Mouse (Mus musculus) v-Abl transformed pro-B cells (cell line): Measurements from ENCODE around the gene 6030408B16Rik.

Source experiments
- in situ Hi-C, 2 experiments: fragments of 400-800 bp; cut with MboI; formaldehyde crosslinking; loops; one replicate each; pipeline ENCODE4 v1.15.1; 2025; ENCODE audit not compliant: unreplicated experiment in 2 of 2

Gene 6030408B16Rik

DNA sequence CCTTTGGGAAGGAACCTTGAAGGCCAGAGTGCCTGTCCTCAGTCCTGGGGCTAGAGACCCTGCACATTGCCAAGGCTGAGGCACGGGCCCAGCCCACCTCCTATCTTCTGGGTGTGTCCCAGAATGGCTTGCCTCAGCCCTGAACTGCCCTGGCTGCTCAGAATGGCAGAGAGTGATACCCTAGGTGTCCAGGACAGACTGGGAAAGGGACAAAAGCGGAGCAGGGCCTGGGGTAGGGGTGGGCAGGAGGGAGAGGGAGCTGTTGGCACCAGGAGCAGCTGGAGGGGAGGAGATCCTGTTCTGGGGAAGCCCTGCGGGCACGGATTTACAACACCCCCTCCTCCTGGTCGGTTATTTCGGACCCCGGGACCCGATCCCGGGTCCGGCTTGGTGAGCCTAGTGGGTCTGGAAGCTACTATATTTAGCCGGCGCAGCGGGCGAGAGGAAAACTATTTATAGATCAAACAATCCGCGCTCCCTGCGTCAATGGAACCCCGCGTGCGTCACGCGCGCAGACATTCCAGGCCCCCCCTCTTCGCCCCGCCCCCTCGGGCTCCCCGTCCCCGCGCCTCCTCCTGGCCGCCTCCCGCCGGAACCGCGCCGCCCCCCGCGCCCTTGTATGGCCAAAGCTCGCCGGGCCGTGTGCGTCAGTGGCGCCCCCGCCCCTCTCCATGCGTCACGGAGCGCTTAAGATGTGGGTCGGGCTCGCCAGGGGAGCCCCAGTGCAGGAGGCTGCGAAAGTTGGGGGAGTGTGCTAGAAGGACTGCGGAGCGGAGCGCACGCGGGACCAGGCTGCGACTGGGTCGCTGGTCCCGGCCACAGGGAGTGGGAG lies 26.7 kb upstream of the 6030408B16Rik start:
- in situ Hi-C loops, result no loop called here

DNA sequence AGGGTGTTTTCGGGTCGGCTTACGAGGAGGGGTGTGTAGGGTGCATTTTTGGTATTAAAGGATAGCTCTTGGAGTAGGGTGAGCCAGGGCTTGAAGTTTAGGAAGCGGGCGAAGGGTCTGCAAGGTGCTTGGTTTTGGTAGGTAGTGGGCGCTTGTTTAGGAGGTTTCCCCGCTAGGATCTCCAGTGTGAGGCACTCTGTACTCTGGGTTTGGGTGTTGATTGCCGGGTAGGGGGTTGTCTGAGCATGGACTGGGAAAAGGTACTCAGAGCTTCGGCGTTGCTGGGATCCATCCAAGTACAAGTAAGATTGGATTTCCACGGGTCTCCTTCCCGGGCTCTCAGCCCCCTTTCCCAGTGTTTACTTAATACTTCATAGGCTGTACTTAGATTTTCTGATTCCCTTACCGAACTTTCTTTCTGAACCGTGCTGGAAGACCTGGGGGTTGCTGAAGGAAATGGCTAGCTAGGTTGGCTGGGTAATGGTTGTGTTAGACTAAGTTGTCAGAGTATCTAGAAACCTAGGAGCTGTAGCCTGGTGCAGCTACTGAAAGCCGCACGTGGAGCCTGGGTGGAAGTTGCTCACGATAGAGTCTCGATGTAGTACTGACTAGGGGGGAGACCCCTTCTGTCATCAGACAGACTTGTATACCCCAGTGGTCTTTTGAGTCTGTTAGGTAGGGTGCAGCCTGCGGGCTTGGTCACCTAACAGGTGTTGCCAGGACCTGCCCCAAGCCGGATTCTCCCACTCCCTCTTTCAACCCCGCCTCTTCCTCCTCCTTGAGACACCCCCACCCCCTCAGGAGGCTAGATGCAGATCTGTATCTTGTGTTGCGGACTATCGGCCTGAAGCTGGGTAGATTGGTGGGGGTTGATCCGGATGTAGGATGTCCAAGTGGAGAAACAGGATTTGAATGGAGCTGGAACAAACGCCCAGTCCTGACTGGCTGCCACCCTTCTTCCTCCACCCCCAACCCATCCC lies 25.7 kb upstream of the 6030408B16Rik start:
- in situ Hi-C loops, result no loop called here

DNA sequence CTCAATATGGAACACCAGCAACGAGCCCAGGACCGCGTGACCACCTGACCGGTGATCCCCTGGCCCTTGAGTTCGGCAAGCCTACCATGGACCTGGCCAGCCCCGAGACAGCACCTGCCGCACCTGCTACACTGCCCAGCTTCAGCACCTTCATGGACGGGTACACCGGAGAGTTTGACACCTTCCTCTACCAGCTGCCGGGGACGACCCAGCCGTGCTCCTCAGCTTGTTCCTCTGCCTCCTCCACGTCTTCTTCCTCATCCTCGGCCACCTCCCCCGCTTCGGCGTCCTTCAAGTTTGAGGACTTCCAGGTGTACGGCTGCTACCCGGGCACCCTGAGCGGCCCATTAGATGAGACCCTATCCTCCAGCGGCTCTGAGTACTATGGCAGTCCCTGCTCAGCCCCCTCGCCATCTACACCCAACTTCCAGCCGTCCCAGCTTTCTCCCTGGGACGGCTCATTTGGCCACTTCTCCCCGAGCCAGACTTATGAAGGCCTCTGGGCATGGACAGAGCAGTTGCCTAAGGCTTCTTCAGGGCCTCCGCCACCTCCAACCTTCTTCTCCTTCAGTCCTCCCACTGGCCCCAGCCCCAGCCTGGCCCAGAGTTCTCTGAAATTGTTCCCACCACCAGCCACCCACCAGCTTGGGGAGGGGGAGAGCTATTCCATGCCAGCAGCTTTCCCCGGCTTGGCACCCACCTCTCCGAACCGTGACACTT lies 22.8 kb upstream of the 6030408B16Rik start:
- in situ Hi-C loops, result no loop called here

DNA sequence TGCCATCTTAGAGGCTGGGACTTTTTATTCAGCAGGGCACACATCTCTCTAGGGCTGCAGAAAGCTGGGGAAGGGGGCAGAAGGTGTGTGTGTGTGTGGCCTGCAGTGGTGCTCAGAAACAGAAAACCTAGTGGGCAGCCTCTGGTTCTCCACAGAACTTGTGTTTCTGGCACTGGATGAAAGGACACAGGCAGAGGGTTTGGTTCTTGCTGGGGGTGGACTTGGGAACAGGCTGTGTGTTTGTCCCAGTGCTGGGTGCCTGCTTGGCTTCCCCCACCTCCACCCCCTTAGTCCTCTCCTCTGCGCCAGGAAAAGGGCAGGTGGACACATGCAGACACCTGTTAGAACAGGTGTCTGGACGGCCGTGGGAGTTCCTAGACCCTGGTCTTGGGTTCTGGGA lies 21.9 kb upstream of the 6030408B16Rik start:
- in situ Hi-C loops, result no loop called here

DNA sequence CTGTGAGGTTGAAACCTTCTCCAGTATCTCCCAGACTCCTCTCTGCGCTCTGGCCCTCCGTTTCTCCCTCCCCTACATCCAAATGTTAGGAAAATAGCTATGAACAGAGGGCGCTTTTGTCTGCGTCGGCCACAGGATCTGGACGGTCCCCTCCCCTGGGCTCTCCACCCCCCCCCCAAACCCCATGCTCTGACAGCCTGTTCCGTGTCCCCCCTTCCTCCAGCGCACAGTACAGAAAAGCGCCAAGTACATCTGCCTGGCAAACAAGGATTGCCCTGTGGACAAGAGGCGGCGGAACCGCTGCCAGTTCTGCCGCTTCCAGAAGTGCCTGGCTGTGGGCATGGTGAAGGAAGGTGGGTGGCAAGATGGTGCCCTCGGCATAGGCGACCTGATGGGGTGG lies 21.5 kb upstream of the 6030408B16Rik start:
- in situ Hi-C loops, result no loop called here

DNA sequence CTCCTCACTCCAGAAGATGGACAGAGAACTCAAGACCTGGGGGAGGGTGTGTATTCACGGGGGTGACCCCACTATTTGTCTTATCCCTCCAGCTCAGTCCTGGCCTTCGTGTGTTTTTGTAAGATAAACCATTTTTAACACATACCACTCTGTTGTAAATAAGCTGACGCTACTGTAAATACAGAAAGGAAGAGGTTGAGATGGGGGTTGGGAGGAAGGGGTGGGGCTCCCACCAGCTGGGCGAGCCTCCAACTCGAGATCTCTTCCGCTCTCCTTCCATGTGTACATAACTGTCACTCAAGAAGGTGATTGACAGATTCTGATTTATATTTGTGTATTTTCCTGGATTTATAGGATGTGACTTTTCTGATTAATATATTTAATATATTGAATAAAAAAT lies 18.6 kb upstream of the 6030408B16Rik start:
- in situ Hi-C loops, result no loop called here

DNA sequence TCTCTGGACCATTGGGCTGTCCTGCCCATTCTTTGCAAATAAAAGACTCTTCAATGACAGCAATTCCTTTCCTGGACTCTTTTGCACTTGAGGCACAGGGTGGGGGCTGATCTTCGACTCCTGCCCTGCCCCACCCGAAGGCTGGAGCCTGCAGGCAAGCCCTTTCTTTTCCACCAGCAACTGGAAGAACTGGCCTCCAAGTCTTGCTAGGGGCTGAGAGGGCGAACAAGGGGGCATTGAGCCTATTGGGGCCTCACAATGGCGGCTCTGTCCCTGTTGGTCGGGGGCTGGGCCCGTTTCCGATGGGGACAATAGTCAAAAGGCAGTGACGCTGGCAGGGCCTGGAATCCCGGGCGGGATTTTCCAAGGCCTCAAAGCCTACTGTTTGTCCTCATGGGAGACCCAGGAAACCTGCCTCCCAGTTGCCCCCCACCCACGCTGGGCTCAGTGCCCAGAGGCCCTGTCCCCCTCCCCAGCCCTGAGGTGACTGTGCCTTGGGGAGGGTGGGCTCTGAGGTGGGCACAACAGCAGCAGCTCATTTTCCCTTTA lies 15.6 kb upstream of the 6030408B16Rik start:
- in situ Hi-C loops, result no loop called here

DNA sequence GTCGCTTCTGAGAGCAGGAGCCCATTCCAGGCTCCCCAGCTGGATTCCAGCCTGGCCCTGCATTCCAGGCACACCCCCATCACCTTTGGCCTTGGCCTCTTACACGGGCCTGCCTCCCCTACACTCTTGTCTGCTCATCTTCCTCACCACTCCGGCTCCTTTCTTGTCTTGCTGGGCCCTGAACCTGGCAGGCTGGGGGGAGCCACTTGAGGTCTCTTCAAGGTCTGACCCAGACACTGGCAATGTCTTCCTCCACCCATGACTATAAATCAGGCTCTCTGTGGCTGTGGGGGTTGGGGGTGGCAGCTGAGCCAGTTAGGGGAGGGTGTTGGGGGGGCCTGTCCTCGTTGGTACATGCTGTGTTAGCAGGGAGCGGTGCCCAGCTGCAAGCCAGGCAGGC lies 14.4 kb upstream of the 6030408B16Rik start:
- in situ Hi-C loops, result no loop called here

DNA sequence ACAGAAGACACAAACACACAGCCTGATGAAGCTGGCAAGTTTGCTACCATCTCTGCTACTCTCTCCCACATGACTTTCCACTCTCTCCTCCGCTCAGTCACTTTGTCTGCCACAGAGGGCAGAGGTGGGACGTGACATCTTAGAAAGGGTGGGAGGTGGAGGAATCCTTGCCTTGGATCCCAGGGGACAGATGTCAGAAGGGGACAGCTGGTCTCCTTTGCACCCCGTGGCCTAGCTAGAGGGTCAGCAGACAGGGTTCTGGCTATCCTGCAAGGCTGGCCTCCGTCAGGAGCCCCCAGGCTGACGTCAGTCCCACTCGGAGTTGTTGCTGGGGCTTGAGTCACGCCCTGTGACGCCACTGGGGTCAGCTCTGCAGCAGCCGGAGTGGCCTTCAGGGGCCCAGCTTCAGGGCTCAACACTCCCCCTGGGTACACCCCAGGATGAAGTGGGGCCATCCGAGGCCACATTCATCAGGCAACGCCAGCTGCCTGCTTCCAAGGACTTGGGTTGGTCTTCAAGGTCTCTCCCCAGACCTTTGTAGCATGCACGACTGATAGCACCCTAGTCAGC lies 13.5 kb upstream of the 6030408B16Rik start:
- in situ Hi-C loops, result no loop called here

DNA sequence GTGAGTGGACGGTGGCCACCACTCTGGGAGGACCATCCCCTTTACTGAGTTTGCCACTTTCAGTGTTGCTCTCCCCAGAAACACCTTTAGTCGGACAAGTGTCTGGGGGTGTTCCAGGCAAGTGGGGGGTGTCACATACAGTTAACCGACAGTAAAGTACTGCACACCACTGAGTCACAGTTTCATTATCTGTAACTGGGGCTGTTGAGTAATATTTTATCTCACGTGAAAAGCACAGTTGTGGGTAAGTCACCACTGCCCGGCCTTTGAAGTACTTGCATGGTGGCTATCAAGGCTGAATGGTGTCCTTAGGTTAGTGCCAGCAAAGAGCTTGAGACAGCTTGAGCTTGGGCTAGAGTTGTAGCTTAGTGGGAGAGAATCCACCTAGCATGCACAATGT lies 10.5 kb upstream of the 6030408B16Rik start:
- in situ Hi-C loops, result loop anchor here (5.0 kb wide), 2 partner anchors 35 to 40 kb away; no protein-coding TSS in a partner anchor

DNA sequence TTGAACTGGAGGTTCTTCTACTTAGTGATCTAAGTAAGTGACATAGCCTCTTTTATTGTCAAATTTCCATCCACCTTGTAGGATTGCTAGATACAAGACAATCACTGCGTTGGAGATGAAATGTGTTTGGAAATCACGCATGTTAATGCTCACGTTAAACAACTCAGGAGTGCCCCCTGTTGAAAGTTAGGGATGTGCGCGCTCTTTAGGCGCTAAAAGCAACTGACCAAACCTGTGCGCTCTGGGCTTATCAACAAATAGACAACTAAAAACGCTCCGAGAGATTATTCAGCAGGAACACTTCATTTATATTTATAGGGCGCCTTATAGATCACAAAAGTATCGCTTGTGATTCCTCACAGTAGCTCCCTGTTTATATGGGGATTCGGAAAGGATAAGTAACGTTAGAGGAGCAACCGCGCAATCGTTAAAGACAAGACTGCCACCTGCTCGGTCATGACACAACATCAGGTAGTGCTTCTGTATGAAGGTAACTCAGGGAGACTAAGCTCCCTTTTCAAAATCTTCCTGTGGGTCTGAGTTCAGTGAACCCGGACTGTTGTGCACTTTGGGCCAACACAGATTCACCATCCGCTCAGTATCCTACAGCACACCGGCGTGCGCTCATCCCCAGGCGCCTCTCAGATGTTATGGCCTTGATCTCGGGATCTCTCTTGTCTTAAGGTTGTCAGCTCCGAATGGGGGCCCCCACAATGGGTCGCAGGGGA lies 9.7 kb upstream of the 6030408B16Rik start:
- in situ Hi-C loops, result loop anchor here (5.0 kb wide), 2 partner anchors 34 to 41 kb away; no protein-coding TSS in a partner anchor

DNA sequence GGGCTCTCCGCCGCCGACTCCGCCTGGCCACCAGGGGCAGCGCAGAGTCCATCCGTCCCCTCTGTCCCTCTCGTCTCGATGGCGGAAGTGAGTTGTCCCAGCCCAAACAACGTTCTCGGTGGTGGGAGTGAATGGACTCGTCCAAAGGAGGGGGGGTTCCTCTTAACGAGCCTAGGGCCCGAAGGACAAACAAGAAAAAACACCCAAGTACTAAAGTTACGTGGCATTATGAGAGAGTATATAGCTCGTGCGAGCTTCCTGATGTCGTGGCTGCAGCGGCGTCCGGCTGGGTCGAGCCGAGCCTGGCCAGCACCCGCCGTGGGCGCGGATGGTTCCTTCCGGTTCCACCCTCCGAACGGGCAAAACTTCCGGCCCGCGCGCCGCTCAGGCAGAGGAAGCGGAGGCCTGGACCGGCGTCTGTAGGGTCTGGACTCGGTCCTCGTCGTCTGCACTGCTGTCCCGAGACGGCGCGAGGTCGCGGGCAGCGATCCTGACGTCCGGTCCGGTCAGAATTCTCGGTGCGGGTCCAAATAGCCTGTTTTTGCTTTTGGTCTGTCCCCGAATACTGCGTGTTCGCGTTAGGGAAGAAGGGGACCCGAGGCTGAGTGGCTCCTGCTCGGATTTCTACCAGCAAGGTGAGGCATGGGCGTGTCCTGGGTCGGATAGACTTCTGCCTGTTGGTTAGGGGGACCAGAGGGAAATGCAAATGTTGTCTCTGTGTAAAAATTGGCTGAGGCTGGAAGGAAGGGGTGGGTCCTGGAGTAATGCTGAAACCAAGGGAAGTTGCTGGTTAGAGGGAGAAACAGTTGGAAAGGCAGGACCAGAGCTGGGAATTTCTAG lies 8.9 kb upstream of the 6030408B16Rik start, which contains the start of gene Atg101:
TSS of gene Atg101 (plus strand) at position 362 of the 840 bp plus-strand sequence.
- in situ Hi-C loops, result loop anchor here (5.0 kb wide), 2 partner anchors 33 to 42 kb away; no protein-coding TSS in a partner anchor

DNA sequence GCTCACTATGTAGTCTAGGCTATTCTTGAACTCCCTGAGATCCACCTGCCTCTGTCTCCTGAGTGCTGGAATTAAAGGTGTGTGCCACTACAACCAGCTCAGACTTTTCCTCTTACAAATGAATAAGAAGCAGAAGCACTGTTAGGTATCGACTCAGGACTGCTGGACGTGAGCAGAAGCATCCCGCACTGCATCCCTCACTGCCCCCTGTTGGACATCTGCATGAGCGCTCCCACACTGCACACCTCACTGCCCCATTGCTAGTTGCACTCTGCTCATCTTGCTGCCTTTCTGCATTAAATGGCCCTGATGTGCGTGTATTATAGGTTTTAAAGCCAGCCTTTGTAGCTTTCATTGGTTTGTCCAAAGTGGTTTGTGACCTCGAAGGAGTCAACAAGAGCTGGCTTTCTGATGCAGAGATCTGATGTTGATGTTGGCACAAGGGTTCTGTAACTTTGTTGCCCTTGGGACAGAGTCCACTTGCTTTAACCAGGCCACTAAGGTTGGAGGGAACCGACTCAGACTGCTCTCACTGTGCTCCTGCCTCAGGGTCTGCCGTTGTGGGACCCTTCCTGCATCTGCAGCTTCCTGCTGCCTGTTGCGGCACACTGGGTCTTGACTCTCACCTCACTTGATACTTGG lies 6.8 kb upstream of the 6030408B16Rik start:
- in situ Hi-C loops, result no loop called here

DNA sequence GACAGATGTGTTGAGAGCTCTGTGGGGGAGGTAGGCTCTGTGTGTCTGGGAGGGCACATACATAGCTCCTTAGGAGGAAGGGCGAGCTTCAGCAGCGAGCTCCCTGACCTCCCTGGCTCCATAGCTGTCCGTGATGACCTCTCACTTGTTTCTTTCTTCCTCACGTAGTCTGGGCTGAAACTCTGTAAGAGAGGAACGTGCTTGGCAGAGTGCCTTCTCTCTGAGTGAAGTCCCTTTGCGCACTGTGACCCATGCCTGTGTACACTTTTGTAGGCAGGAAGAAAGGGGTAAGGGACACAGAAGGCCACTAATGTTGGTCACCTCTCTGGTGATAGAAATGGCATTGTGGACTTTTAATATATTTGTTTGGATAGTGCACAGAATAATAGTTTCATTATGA lies 5.7 kb upstream of the 6030408B16Rik start:
- in situ Hi-C loops, result no loop called here

DNA sequence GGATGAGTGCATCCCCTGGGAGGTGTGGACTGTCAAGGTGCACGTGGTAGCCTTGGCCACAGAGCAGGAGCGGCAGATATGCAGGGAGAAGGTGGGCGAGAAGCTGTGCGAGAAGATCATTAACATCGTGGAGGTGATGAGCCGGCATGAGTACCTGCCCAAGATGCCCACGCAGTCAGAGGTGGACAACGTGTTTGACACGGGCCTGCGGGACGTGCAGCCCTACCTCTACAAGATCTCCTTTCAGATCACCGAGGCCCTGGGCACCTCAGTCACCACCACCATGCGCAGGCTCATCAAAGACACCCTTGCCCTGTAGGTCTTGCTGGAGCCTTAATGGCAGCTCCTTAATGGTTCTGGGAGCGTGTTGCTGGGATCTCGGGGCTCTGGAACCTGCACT lies 2.7 kb upstream of the 6030408B16Rik start:
- in situ Hi-C loops, result no loop called here

DNA sequence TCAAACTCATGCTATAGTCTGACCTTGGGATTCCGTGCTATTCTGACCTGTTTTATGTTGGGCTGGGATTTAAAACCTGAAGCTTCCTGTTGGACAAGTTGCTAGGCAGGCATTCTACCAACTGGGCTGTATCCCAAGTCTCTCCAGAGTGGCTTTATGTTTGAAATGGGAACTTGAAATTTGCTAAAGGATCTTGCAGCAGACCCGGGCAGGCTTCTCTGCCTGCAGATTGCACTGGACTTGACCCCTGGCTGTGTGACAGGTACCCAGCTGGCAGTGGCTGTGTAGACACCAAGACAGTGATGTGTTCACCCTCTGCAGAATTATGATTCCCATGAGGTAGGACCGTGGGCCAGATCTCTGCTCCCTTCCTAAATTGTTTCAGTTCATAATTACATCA lies 1.0 kb upstream of the 6030408B16Rik start:
- in situ Hi-C loops, result no loop called here

DNA sequence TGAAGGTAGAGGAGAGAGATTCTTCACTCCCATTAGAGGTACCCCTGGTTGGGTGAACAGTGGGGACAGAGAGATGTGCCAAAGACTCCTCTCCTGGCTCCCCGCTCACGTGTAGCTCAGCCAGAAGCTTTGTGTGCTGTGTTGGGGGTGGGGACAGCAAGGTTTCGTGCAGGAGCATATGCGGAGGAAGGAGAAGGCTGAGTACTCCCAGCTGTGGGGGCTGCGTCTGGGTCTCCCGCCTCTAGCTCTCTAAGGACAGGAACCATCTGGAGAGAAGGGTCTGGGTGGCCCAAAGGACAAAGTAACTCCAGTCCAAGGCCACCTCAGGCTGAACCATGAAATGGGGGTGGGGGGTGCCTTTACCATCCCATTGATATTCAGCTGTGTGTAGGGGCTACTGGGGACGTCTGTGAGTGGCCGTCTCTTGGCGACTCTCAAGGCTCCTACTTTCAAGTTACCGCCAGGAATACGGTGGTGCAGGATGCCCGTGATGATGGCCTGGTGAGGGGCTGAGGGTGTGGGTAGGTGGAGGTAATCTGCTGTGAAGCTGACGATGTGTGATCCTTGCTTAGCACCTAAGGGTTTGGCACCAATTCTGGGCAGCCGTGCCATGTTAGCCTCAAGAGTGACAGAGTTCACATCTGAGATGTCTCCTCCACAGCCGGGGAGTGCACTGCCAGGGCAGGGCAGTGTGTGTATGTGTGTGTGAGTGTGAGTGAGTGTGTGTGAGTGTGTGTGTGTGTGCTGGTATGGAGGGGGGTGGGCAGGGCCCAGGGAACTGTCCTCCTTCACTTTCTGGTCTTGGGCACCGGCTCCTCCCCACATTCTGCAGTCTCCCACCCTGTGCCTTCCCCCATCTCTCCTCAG lies 1.2 kb downstream of the 6030408B16Rik start:
- in situ Hi-C loops, result no loop called here
